Mouse (Mus musculus) hindbrain, embryonic 14.5 days (tissue): ENCODE data around the gene Olfr945. TPM values are rescaled to one million over a fixed set of nuclear protein-coding genes. Genes with fewer than 3 reads are reported as not detected.

Experiments used
- ATAC-seq: fragments of 200-750 bp; cut with Nextera tagmentation; 2 replicates; pipeline ENCODE4 v1.8.0; 2017; ENCODE audit warnings: moderate number of reproducible peaks, mild to moderate bottlenecking, moderate TSS enrichment, moderate library complexity; ENCODE audit not compliant: low FRiP score
- DNase-seq: peaks from one replicate; pipeline ENCODE4 v3.0.0-alpha.2; 2015; ENCODE audit warnings: low spot score
- H3K27ac ChIP-seq: fragments of 300-500 bp; sonication (generic); 2 replicates; pipeline ENCODE4 v1.5.1; 2014; ENCODE audit warnings: mild to moderate bottlenecking, moderate library complexity
- H3K27me3 ChIP-seq: fragments of 300-500 bp; sonication (generic); 2 replicates; pipeline ENCODE4 v1.6.1; 2014; ENCODE audit warnings: mild to moderate bottlenecking, low read length, mixed read lengths; ENCODE audit not compliant: control insufficient read depth, insufficient read depth
- H3K36me3 ChIP-seq: fragments of 300-500 bp; sonication (generic); replicated peaks from 2 replicates; pipeline ENCODE4 v1.6.1; 2014; ENCODE audit not compliant: control insufficient read depth, insufficient read depth
- H3K4me1 ChIP-seq: fragments of 300-500 bp; sonication (generic); replicated peaks from 2 replicates; pipeline ENCODE4 v1.6.1; 2014; ENCODE audit warnings: antibody characterized with exemption, low read length, mixed read lengths; ENCODE audit not compliant: control insufficient read depth, insufficient read depth
- H3K4me2 ChIP-seq: fragments of 300-500 bp; sonication (generic); replicated peaks from 2 replicates; pipeline ENCODE4 v1.6.1; 2014; ENCODE audit warnings: mild to moderate bottlenecking, moderate library complexity
- H3K4me3 ChIP-seq: fragments of 300-500 bp; sonication (generic); replicated peaks from 2 replicates; pipeline ENCODE4 v1.5.1; 2014; ENCODE audit warnings: mild to moderate bottlenecking, low read length
- H3K9ac ChIP-seq: fragments of 300-500 bp; sonication (generic); 2 replicates; pipeline ENCODE4 v1.6.1; 2014
- H3K9me3 ChIP-seq: fragments of 300-500 bp; sonication (generic); 2 replicates; pipeline ENCODE4 v1.6.1; 2016; ENCODE audit warnings: low read length; ENCODE audit not compliant: control insufficient read depth
- WGBS: fragments of 180-500 bp; shearing (Covaris S2); extraction: QIAGEN DNeasy Blood & Tissue Kit; methylation state at CpG from one replicate; pipeline ENCODE4 v1.1.7; 2014; 5-methylcytosine and 5-hydroxymethylcytosine counted together
- polyA plus RNA-seq: library from polyadenylated mRNA; unstranded; fragments of >200 nt; fragmentation: Nextera tagmentation; extraction: Ambion mirVana; gene quantifications from 2 replicates; pipeline ENCODE4 v1.2.1, GENCODE M21; 2014

Gene Olfr945
- polyA plus RNA-seq = not detected in 2 replicates

GRCm38 (mm10) chr9:39276718-39277117 lies at the start of gene Olfr945:
Olfr945 (minus strand) TSS chr9:39276818.
- Histone ChIP-seq H3K36me3 (no peaks in the 10 kb centered on the region), H3K9me3 (no peaks in the 10 kb centered on the region), H3K4me2 (no peak within 1 kb of the TSS), H3K27ac (no peak within 1 kb of the TSS), H3K4me1 (no peaks in the 10 kb centered on the region), H3K9ac (no peak within 1 kb of the TSS), H3K4me3 (no peak within 1 kb of the TSS), H3K27me3 (no peaks in the 10 kb centered on the region)
- WGBS = 96% methylated on average over 3 of the region's 3 CpGs
- ATAC-seq = no peak
- DNase-seq = no peak

GRCm38 (mm10) chr9:39325945-39326344 lies 49.3 kb upstream of the Olfr945 start, which contains the start of gene Olfr948:
Olfr948 (minus strand) TSS chr9:39326045.
- Histone ChIP-seq H3K27me3 (no peaks in the 10 kb centered on the region), H3K4me1 (no peaks in the 10 kb centered on the region), H3K27ac (no peak within 1 kb of the TSS), H3K36me3 (no peaks in the 10 kb centered on the region), H3K4me2 (no peak within 1 kb of the TSS), H3K4me3 (no peak within 1 kb of the TSS), H3K9ac (no peak within 1 kb of the TSS), H3K9me3 (no peaks in the 10 kb centered on the region)
- ATAC-seq (no peak), DNase-seq (no peak)

GRCm38 (mm10) chr9:39287136-39287535 lies 10.5 kb upstream of the Olfr945 start:
- no peaks in the 10 kb centered on the region for H3K4me1 ChIP-seq
- H3K27me3 ChIP-seq = no peaks in the 10 kb centered on the region
- DNase-seq (no peak), ATAC-seq (no peak)
- H3K9me3 ChIP-seq = no peaks in the 10 kb centered on the region
- H3K4me3 ChIP-seq = no peak overlapping the region
- 85% methylated on average over 2 of the region's 2 CpGs for WGBS
- no peak overlapping the region for H3K4me2 ChIP-seq
- H3K9ac ChIP-seq = no peak overlapping the region
- H3K36me3 ChIP-seq = no peaks in the 10 kb centered on the region
- no peak overlapping the region for H3K27ac ChIP-seq

- Histone ChIP-seq H3K4me1 (no peaks in the 10 kb centered on the region), H3K4me3 (no peak within 1 kb of the TSS), H3K9ac (no peak within 1 kb of the TSS), H3K9me3 (no peaks in the 10 kb centered on the region), H3K27me3 (no peaks in the 10 kb centered on the region), H3K4me2 (no peak within 1 kb of the TSS), H3K36me3 (no peaks in the 10 kb centered on the region), H3K27ac (no peak within 1 kb of the TSS)
- 80% methylated on average over 1 of the region's 1 CpGs for WGBS
- no peak for ATAC-seq
- no peak for DNase-seq
Measured at GRCm38 (mm10) chr9:39249894-39250293, 26.7 kb downstream of the Olfr945 start, which contains the start of gene Olfr1537. Olfr1537 (minus strand) TSS chr9:39249994.

Other genes with a start within 250 kb of the Olfr945 start
- gene Olfr937, start 211.9 kb downstream of the Olfr945 start, polyA plus RNA-seq = not detected in 2 replicates
- not detected in 2 replicates for gene Olfr938, start 197.9 kb downstream of the Olfr945 start, polyA plus RNA-seq
- gene Olfr27, start 148.7 kb downstream of the Olfr945 start, polyA plus RNA-seq = not detected in 2 replicates
- gene Olfr943, start 110.5 kb downstream of the Olfr945 start, polyA plus RNA-seq = not detected in 2 replicates
- not detected in 2 replicates for gene Olfr944, start 74.9 kb downstream of the Olfr945 start, polyA plus RNA-seq
- gene Olfr1537, start 26.8 kb downstream of the Olfr945 start, polyA plus RNA-seq = not detected in 2 replicates
- gene Olfr948, start 49.2 kb upstream of the Olfr945 start, polyA plus RNA-seq = not detected in 2 replicates
- gene Olfr951, start 110.6 kb upstream of the Olfr945 start, polyA plus RNA-seq = not detected in 2 replicates
- gene Olfr952, start 150.3 kb upstream of the Olfr945 start, polyA plus RNA-seq = not detected in 2 replicates
- gene Olfr954, start 179.9 kb upstream of the Olfr945 start, polyA plus RNA-seq = not detected in 2 replicates
- gene Olfr955, start 195.1 kb upstream of the Olfr945 start, polyA plus RNA-seq = not detected in 2 replicates
- not detected in 2 replicates for gene Olfr44, start 217.2 kb upstream of the Olfr945 start, polyA plus RNA-seq
- gene Olfr957, start 239.0 kb upstream of the Olfr945 start, polyA plus RNA-seq = not detected in 2 replicates